Mouse (Mus musculus) liver, embryonic 11.5 days (tissue): ENCODE measurements around the gene Runx1. TPM values are rescaled to one million over a fixed set of nuclear protein-coding genes. Genes with fewer than 3 reads are reported as not detected.
A peak's percentile ranks its signal among the peaks of the same experiment; 100 is the strongest.

ENCODE experiments used
- ATAC-seq: fragments of 200-750 bp; cut with Nextera tagmentation; replicated peaks from 2 replicates; pipeline ENCODE4 v1.8.0; 2017; ENCODE audit warnings: moderate number of reproducible peaks, mild to moderate bottlenecking, moderate TSS enrichment, moderate library complexity; ENCODE audit not compliant: low FRiP score
- DNase-seq: peaks from one replicate; pipeline ENCODE4 v3.0.0-alpha.2; 2017; ENCODE audit warnings: low spot score
- H3K27ac ChIP-seq: fragments of 300-500 bp; sonication (generic); 2 replicates; pipeline ENCODE4 v1.5.1; 2014; ENCODE audit warnings: mild to moderate bottlenecking, low read depth, low read length, control low read depth
- H3K27me3 ChIP-seq: fragments of 300-500 bp; sonication (generic); replicated peaks from 2 replicates; pipeline ENCODE4 v1.6.1; 2014; ENCODE audit warnings: low read length, mixed read lengths; ENCODE audit not compliant: control insufficient read depth, insufficient read depth
- H3K36me3 ChIP-seq: fragments of 300-500 bp; sonication (generic); 2 replicates; pipeline ENCODE4 v1.6.1; 2014; ENCODE audit warnings: mild to moderate bottlenecking, low read length, moderate library complexity, mixed read lengths; ENCODE audit not compliant: control insufficient read depth, insufficient read depth
- H3K4me1 ChIP-seq: fragments of 300-500 bp; sonication (generic); replicated peaks from 2 replicates; pipeline ENCODE4 v1.6.1; 2014; ENCODE audit warnings: low read length, mixed read lengths; ENCODE audit not compliant: control insufficient read depth, insufficient read depth
- H3K4me2 ChIP-seq: fragments of 300-500 bp; sonication (generic); 2 replicates; pipeline ENCODE4 v1.6.1; 2014; ENCODE audit warnings: mild to moderate bottlenecking, control low read depth, moderate library complexity
- H3K4me3 ChIP-seq: fragments of 300-500 bp; sonication (generic); 2 replicates; pipeline ENCODE4 v1.5.1; 2014; ENCODE audit warnings: low read depth, low read length, control low read depth
- H3K9ac ChIP-seq: fragments of 300-500 bp; sonication (generic); 2 replicates; pipeline ENCODE4 v1.6.1; 2014; ENCODE audit warnings: low read depth, low read length, control low read depth
- H3K9me3 ChIP-seq: fragments of 300-500 bp; sonication (generic); 2 replicates; pipeline ENCODE4 v1.6.1; 2016; ENCODE audit warnings: low read length, inconsistent platforms, mixed read lengths; ENCODE audit not compliant: control insufficient read depth
- WGBS: fragments of 180-500 bp; shearing (Covaris S2); extraction: QIAGEN DNeasy Blood & Tissue Kit; methylation state at CpG from one replicate; pipeline ENCODE4 v1.1.7; 2014; 5-methylcytosine and 5-hydroxymethylcytosine counted together
- polyA plus RNA-seq: library from polyadenylated mRNA; unstranded; fragments of >200 nt; fragmentation: Nextera tagmentation; extraction: Ambion mirVana; gene quantifications from 2 replicates; pipeline ENCODE4 v1.2.1, GENCODE M21; 2014

Runx1 gene
- polyA plus RNA-seq, 1 experiment from 2014 or later, result 23.4 TPM

- DNase-seq (no peak), ATAC-seq (no peak)
- Histone ChIP-seq H3K36me3 (no peaks in the 10 kb centered on the region), H3K9me3 (no peaks in the 10 kb centered on the region), H3K9ac (no peak overlapping the region), H3K4me2 (no peak overlapping the region), H3K4me1 (peaks cover 32% of the 10 kb centered on the region; the same call in 1 of the 2 replicates), H3K4me3 (no peak overlapping the region), H3K27ac (no peak overlapping the region), H3K27me3 (no peaks in the 10 kb centered on the region)
- WGBS, result 58% methylated on average over 6 of the region's 6 CpGs
Measured at GRCm38 (mm10) chr16:92794197-92794596, 31.8 kb downstream of the Runx1 start.

GRCm38 (mm10) chr16:92793741-92794140, 32.2 kb downstream of the Runx1 start:
- 34% methylated on average over 8 of the region's 8 CpGs for WGBS
- Histone ChIP-seq H3K4me3 (no peak overlapping the region), H3K9ac (no peak overlapping the region), H3K4me2 (no peak overlapping the region), H3K4me1 (peaks cover 32% of the 10 kb centered on the region; the same call in 1 of the 2 replicates), H3K27ac (no peak overlapping the region), H3K36me3 (no peaks in the 10 kb centered on the region), H3K9me3 (no peaks in the 10 kb centered on the region), H3K27me3 (no peaks in the 10 kb centered on the region)
- DNase-seq, result no peak
- no peak for ATAC-seq

- no peak overlapping the region for H3K4me2 ChIP-seq
- H3K4me1 ChIP-seq, result peaks cover 33% of the 10 kb centered on the region; the same call in 1 of the 2 replicates
- no peaks in the 10 kb centered on the region for H3K27me3 ChIP-seq
- no peak for DNase-seq
- no peak overlapping the region for H3K9ac ChIP-seq
- 50% methylated on average over 4 of the region's 4 CpGs for WGBS
- no peaks in the 10 kb centered on the region for H3K36me3 ChIP-seq
- H3K4me3 ChIP-seq, result no peak overlapping the region
- no peaks in the 10 kb centered on the region for H3K9me3 ChIP-seq
- peak; percentile 76 for ATAC-seq
- no peak overlapping the region for H3K27ac ChIP-seq
Measured at GRCm38 (mm10) chr16:92792905-92793304, 33.0 kb downstream of the Runx1 start.

GRCm38 (mm10) chr16:92790601-92791000, 35.3 kb downstream of the Runx1 start:
- no peaks in the 10 kb centered on the region for H3K36me3 ChIP-seq
- no peaks in the 10 kb centered on the region for H3K9me3 ChIP-seq
- no peak overlapping the region for H3K9ac ChIP-seq
- ATAC-seq, result no peak
- WGBS, result 75% methylated on average over 6 of the region's 6 CpGs
- H3K27me3 ChIP-seq, result no peaks in the 10 kb centered on the region
- H3K4me2 ChIP-seq, result no peak overlapping the region
- H3K4me1 ChIP-seq, result peaks cover 37% of the 10 kb centered on the region
- DNase-seq, result no peak
- H3K27ac ChIP-seq, result no peak overlapping the region
- H3K4me3 ChIP-seq, result no peak overlapping the region

- H3K9ac ChIP-seq, result no peak overlapping the region
- H3K36me3 ChIP-seq, result no peaks in the 10 kb centered on the region
- no peak for DNase-seq
- H3K27me3 ChIP-seq, result no peaks in the 10 kb centered on the region
- no peak for ATAC-seq
- H3K4me2 ChIP-seq, result no peak overlapping the region
- no peak overlapping the region for H3K27ac ChIP-seq
- peaks cover 40% of the 10 kb centered on the region for H3K4me1 ChIP-seq
- H3K4me3 ChIP-seq, result no peak overlapping the region
- no peaks in the 10 kb centered on the region for H3K9me3 ChIP-seq
- 77% methylated on average over 4 of the region's 4 CpGs for WGBS
Measured at GRCm38 (mm10) chr16:92789840-92790239, 36.1 kb downstream of the Runx1 start.

- Histone ChIP-seq H3K36me3 (no peaks in the 10 kb centered on the region), H3K4me1 (peaks cover 44% of the 10 kb centered on the region), H3K9ac (no peak overlapping the region), H3K4me3 (no peak overlapping the region), H3K27ac (no peak overlapping the region), H3K4me2 (no peak overlapping the region), H3K27me3 (no peaks in the 10 kb centered on the region), H3K9me3 (no peaks in the 10 kb centered on the region)
- 80% methylated on average over 11 of the region's 11 CpGs for WGBS
- DNase-seq, result no peak
- no peak for ATAC-seq
Measured at GRCm38 (mm10) chr16:92788446-92788845, 37.5 kb downstream of the Runx1 start.

- ATAC-seq (no peak), DNase-seq (no peak)
- Histone ChIP-seq H3K27ac (peak overlapping the region; percentile 60), H3K9ac (no peak overlapping the region), H3K27me3 (no peaks in the 10 kb centered on the region), H3K4me2 (no peak overlapping the region), H3K9me3 (no peaks in the 10 kb centered on the region), H3K36me3 (no peaks in the 10 kb centered on the region), H3K4me1 (peaks cover 50% of the 10 kb centered on the region), H3K4me3 (no peak overlapping the region)
- 42% methylated on average over 5 of the region's 5 CpGs for WGBS
Measured at GRCm38 (mm10) chr16:92786883-92787321, 39.0 kb downstream of the Runx1 start.

GRCm38 (mm10) chr16:92786276-92786882, 39.6 kb downstream of the Runx1 start:
- Histone ChIP-seq H3K9ac (no peak overlapping the region), H3K4me1 (peaks cover 50% of the 10 kb centered on the region), H3K36me3 (no peaks in the 10 kb centered on the region), H3K4me3 (no peak overlapping the region), H3K27ac (peak overlapping the region; percentile 60), H3K27me3 (no peaks in the 10 kb centered on the region), H3K4me2 (no peak overlapping the region), H3K9me3 (no peaks in the 10 kb centered on the region)
- peak; percentile 11; the same call in 1 of the 2 replicates for ATAC-seq
- no peak for DNase-seq
- 51% methylated on average over 6 of the region's 6 CpGs for WGBS

GRCm38 (mm10) chr16:92783651-92784131, 42.3 kb downstream of the Runx1 start:
- Histone ChIP-seq H3K27ac (no peak overlapping the region), H3K9ac (no peak overlapping the region), H3K9me3 (no peaks in the 10 kb centered on the region), H3K36me3 (no peaks in the 10 kb centered on the region), H3K4me1 (peaks cover 48% of the 10 kb centered on the region), H3K27me3 (no peaks in the 10 kb centered on the region), H3K4me3 (no peak overlapping the region), H3K4me2 (no peak overlapping the region)
- no peak for ATAC-seq
- no peak for DNase-seq
- WGBS, result 38% methylated on average over 7 of the region's 7 CpGs
